Mouse (Mus musculus): ENCODE results near the gene Scamp4.

The Scamp4 gene

DNA sequence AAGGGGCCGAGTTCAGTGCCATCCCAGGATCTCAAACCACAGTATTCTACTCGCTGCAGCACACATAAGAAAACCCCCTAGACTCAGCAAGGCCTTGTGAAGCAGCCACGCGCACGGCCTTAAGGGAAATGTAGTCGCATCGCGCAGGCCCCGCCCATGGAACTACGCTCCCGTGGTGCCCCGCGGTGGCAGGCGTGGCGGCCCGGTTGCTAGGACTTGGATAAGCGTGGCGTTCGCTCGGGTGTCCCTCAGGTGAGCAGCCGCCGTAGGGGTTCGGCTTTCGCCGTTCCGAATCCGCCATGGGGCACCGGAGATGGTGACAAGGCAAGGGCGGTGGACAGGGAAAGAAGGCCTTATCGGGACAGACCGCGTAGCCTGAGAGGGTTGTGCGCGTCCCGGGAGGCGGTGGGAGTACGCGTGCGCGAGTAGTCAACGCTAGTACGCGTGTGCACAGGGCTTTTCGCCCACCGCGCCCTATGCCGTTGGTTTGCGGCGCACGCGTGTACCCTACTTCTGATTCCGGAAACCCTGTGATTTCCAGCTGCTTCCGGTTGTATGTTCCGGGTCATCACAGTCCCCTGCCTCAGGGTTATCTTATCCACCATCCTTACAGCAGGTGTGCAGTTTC lies at the start of gene Scamp4, which contains the start of gene Adat3:
Gene Scamp4, plus strand, starts transcription at position 175 of the 628 bp plus-strand sequence.
Gene Adat3, plus strand, starts transcription at position 183 of the 628 bp plus-strand sequence.
- peak; percentile 95 to 96 for DNase-seq

- no peak for DNase-seq
These were observed 49.1 kb upstream of the Scamp4 start for GRCm38 (mm10) chr10:80553575-80553974.

- DNase-seq, result no peak
These were observed 48.7 kb upstream of the Scamp4 start for GRCm38 (mm10) chr10:80553997-80554396.

DNA sequence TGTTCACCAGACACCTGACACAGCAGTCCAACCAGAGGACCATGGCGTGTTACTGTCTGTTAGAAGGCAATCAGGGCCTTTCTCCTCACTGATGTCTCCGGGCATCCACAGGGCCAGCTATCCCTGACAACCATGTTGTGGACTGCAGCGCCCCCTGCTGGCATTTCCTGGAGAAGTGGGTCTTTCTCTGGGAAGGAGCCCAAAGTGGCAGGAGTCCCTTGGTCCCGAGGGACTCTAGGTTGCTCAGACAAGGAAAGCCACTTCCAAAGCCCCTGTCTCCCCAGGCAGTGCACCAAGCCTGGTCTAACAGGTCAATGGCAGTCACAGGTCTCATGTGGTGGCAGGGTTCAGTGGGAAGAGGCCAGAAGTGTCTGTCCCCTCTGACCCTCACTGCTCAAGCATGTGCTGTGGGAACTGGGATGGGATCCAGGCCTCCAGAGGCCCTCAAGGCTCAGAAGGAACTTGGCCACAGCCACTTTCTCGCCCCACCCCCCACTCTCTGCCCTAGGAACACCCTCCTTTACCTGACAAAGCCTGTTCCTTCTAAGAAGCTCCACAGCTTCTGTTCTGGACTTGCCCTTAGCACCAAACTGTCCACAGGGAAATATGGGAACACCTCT lies 45.2 kb upstream of the Scamp4 start:
- DNase-seq, result peak; percentile 84 to 85

- no peak for DNase-seq
These were observed 43.2 kb upstream of the Scamp4 start for GRCm38 (mm10) chr10:80559431-80559830.

GRCm38 (mm10) chr10:80560621-80561020 lies 42.1 kb upstream of the Scamp4 start:
- DNase-seq, result no peak

GRCm38 (mm10) chr10:80561116-80561944 lies 41.3 kb upstream of the Scamp4 start, which contains the start of gene Rexo1:
TSS of gene Rexo1 (minus strand) at chr10:80561560.
- DNase-seq, result peak; percentile 92 to 97

- DNase-seq, result peak; percentile 91 to 94
These were observed 36.1 kb upstream of the Scamp4 start for GRCm38 (mm10) chr10:80566375-80567092.

GRCm38 (mm10) chr10:80568876-80569275 lies 33.8 kb upstream of the Scamp4 start:
- no peak for DNase-seq

DNA sequence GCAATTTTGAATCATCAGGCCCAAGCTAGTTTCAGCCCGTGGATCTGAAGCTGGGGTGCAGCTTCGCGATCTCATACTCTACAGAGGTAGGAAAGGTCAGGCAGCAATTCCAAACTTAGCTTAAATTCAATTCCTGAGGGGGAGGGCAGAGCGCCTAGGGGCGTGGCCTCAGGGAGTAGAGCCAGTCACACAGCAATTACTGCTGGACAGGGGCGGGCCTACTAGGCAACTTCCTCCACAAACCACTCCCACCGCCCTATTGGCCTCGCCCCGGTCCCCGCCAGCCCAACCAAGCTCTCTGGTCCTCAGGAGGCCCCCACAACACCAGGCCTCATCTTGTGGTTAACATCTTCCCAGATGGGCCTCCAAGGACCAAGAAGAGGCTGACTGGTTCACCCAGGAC lies 33.0 kb upstream of the Scamp4 start:
- no peak for DNase-seq

- no peak for DNase-seq
These were observed 32.3 kb upstream of the Scamp4 start for GRCm38 (mm10) chr10:80570419-80570818.

GRCm38 (mm10) chr10:80570871-80571836 lies 31.5 kb upstream of the Scamp4 start:
- DNase-seq, result peak in 1 of 2 experiments; percentile 52

DNA sequence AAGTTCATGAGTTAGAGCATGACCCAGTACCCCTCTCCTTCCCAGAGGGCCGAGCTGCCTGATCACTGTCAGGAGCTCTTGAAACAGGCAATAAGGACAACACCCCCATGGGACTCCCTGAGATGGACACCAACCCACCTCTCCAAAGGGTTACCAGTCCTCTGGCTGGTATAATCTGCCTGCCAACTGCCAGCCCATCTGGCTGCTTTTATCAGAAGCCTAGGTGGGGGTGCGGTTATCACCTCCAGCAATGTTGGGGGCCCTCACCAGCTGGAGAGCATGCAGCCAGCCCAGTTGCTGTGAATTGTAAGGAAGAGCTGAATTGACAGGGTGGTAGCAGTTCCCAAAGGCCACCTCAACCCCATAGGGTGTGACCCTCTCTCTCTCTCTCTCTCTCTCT lies 30.2 kb upstream of the Scamp4 start:
- no peak for DNase-seq

GRCm38 (mm10) chr10:80573944-80574343 lies 28.7 kb upstream of the Scamp4 start:
- DNase-seq, result no peak

- no peak for DNase-seq
These were observed 27.8 kb upstream of the Scamp4 start for GRCm38 (mm10) chr10:80574896-80575295.

DNA sequence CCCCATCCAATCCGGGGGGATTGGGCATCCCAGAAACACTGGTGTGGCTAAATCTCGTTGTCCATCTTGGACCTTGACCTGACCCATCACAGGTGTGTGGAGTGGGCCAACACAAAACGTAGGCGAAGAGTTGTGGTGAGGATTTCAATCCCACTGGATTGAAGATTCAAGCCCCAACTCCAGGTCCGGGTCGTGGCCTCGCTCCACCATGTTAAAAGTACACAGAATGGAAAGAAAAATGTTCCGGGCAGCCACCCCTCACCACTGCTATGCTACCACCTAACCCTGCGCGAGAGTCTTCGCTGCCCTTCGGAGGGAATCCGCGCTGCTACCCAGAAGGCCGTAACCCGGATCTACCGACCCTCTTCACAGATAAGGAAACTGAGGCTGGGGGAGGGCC lies 26.7 kb upstream of the Scamp4 start:
- no peak for DNase-seq

- peak in 1 of 2 experiments; percentile 57 for DNase-seq
These were observed 26.1 kb upstream of the Scamp4 start for GRCm38 (mm10) chr10:80576351-80577194.

- DNase-seq, result peak; percentile 70 to 85
These were observed 25.2 kb upstream of the Scamp4 start, which contains the start of gene Klf16 for GRCm38 (mm10) chr10:80577195-80578130. TSS of gene Klf16 (minus strand) at chr10:80577321.

- peak; percentile 54 to 72 for DNase-seq
These were observed 24.4 kb upstream of the Scamp4 start for GRCm38 (mm10) chr10:80578131-80578750.
